Mouse (Mus musculus): Measurements from ENCODE around the gene Pla2g15.
A peak's percentile ranks its signal among the peaks of the same experiment; 100 is the strongest.

Gene Pla2g15

DNA sequence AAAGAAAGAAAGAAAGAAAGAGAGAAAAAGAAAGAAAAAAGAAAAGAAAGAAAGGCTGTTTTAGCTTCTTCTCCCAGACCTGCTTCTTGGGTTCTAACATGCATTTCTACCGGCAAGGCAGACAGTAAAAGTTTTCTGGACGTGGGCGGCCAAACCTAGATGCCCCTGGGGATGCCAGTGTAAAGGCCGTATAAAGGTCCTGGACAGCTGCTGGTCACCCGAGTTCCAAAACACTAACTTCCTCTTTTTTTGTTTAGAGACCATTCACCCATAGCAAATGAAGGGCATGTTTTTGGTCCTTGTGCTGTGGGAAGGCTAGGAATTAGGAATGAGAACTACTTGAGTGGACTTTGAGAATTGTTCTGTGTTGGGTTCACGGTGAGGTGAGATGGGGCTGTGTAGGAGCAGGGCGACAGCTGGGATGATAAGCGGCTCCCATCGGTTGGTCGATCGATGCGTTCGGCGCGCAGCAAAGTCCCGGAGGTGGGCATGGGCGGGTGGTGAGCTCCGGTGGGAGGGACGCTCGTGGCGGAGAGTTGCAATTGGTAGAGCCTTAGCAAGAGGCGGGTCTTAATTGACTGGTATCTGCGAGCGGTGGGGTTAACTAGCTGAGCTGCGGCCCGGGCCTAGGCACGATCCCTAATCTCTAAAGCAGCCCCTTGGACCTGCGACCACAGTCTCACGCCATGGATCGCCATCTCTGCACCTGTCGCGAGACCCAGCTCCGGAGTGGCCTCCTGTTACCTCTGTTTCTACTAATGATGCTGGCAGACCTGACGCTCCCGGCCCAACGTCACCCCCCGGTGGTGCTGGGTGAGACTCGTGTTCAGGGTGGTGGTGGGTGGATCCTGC lies at the start of gene Pla2g15:
Gene Pla2g15, plus strand, starts transcription at position 599 of the 852 bp plus-strand sequence.
- no peak for DNase-seq (ENCODE audit: extremely low read depth, low read depth, low spot score)

DNA sequence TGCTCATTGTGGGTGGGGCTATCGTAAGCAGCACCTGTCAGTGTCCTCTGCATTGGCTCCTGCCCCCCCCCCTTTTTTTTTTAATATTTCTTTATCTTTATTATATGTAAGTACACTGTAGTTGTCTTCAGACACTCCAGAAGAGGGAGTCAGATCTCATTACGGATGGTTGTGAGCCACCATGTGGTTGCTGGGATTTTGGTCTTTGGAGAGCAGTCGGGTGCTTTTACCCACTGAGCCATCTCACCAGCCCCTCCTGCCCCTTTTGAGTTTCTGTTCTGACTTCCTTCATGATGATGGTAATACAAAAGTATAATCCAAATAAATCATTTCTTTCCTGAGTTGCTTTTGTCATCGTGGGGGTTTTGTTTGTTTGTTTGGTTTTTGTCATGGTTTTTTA lies 47.9 kb upstream of the Pla2g15 start:
- DNase-seq (ENCODE audit: extremely low read depth, low read depth, low spot score) = no peak

DNA sequence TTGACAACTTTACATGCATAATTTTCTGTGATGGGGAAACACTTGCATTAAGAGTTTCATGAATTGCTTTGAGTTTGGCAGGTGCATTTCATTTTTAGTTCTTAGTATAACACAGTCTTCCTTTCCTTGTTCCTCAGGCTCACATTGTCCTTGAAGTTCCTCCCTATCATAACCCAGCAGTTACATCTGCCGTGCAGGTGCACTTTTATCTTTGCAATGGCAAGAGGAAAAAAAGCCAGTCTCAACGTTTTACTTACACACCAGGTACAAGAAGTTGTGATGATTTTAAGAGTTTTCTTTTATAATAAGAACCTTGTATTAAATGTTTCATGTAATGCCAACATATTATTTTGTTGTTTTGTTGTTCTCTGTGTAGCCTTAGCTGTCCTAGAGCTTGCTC lies 46.3 kb upstream of the Pla2g15 start:
- DNase-seq (ENCODE audit: extremely low read depth, low read depth, low spot score) = no peak

DNA sequence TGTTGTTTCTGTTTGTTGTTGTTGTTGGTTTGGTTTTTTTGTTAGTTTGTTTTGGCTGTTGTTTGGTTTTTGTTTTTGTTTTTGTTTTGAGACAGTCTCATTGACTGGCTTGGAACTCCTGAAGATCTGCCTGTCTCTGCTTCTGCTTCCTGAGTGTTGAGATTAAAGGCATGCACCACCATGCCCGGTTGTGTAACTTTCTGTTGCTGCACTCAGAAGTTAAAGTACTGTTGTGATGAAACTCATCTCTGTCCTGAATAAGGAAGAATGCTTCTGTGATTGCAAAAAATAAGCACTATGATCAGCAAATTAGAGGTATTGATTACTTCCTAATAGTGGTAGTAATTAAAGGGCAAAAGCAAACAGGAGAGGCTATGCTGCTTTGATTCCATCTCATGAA lies 44.0 kb upstream of the Pla2g15 start:
- DNase-seq (ENCODE audit: extremely low read depth, low read depth, low spot score) = peak; percentile 68

DNA sequence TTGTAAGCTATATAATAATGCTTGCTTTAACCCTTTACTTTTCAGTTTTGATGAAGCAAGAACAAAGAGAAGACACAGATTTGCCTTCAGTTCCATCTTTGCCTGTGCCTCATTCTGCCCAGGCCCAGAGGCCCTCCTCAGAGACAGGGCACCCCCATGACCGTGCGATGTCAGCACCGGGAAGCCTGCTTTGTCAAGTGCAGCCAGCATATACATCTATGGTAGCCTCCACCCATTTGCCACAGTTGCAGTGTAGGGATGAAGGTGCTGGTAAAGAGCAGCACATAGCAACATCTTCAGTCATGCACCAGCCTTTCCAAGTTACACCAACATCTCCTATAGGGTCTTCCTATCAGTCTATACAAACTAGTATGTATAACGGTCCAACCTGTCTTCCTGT lies 42.1 kb upstream of the Pla2g15 start:
- no peak for DNase-seq (ENCODE audit: extremely low read depth, low read depth, low spot score)

DNA sequence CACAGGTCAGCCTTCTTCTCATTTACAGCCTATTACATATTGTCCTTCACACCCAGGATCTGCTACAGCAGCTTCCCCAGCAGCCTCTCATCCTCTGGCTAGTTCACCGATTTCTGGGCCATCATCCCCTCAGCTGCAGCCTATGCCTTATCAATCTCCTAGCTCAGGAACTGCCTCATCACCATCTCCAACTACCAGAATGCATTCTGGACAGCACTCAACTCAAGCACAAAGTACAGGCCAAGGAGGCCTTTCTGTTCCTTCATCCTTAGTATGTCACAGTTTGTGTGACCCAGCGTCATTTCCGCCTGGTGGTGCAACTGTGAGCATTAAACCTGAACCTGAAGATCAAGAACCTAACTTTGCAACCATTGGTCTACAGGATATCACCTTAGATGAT lies 41.5 kb upstream of the Pla2g15 start:
- no peak for DNase-seq (ENCODE audit: extremely low read depth, low read depth, low spot score)

DNA sequence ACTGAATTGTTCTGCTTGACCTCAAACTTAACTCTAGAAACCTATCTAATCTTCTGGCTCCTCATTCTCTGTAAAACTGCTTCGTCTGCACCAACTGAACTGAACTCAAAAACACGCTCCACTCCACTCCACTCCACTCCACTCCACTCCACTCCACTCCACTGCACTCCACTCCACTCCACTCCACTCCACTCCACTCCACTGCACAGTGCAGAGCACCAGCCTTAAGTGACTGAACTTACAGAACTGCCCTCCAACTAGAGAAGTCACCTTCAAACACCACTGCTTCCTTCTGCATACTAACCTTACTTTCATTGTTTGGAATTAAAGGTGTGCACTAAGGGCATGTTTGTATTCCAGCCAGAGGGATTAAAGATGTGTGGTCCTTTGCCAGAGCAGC lies 38.2 kb upstream of the Pla2g15 start:
- DNase-seq (ENCODE audit: extremely low read depth, low read depth, low spot score) = no peak

DNA sequence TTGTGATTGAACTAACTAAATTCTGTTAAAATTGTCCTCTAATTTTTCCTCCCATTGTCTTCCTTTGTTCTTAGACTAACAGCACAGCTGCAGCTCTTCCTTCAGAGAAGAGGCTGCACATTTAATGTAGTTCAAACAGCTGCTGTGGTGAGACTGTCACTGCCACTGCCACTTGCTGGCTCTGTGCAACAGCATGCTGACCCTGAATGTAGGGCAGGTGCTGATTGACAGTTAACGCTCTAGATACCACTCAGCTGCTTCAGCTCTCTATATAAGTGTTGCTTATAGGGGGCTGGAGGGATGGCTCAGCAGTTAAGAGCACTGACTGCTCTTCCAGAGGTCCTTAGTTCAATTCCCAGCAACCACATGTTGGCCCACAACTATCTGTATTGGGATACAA lies 37.7 kb upstream of the Pla2g15 start:
- no peak for DNase-seq (ENCODE audit: extremely low read depth, low read depth, low spot score)

DNA sequence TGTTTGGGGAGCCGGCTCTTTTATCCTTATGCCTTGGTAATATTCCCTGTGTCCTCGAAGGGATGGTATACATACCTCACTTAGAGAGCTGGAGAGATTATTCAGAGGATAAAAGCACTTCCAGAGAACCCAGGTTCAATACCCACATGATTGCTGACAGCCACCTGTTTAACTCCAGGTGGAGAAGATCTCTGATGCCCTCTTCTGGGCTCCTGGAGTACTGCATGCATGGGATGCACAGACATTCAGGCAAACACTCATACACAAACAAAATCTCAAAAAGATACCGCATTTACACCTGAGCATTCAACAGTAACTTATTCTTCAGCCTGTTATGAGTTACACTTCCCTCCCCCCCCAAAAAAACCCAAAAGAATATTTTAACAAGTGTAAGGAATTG lies 34.3 kb upstream of the Pla2g15 start:
- DNase-seq (ENCODE audit: extremely low read depth, low read depth, low spot score) = no peak

DNA sequence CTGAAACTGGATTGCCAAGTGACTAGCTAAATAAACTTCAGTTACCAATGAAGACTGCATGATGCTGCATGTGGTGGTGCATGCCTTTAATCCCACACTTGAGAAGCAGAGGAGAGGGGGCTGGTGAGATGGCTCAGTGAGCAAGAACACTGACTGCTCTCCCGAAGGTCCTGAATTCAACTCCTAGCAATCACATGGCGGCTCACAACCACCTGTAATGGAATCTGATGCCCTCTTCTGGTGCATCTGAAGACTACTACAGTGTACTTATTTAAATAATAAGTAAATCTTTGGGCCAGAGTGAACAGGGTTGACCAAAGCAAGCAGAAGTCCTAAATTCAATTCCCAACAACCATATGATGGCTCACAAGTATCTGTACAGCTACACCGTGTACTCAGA lies 26.8 kb upstream of the Pla2g15 start:
- DNase-seq (ENCODE audit: extremely low read depth, low read depth, low spot score) = no peak

DNA sequence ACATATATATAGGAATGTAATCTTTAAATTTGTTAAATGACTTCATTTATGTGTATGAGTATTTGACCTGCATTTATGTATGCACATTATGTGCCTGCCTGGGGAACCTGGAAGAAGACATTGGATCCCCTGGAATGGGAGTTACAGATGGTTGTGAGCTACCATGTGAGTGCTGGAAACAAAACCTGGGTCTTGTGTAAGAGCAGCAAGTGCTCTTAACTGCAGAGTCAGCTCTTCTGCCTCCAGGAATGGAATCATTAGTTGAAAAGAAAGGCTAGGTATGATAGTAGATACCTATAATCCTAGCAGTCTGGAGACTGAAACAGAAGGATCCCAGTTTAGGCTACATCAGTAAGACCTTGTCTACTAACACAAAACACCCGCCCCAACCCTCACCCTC lies 24.1 kb upstream of the Pla2g15 start:
- no peak for DNase-seq (ENCODE audit: extremely low read depth, low read depth, low spot score)

DNA sequence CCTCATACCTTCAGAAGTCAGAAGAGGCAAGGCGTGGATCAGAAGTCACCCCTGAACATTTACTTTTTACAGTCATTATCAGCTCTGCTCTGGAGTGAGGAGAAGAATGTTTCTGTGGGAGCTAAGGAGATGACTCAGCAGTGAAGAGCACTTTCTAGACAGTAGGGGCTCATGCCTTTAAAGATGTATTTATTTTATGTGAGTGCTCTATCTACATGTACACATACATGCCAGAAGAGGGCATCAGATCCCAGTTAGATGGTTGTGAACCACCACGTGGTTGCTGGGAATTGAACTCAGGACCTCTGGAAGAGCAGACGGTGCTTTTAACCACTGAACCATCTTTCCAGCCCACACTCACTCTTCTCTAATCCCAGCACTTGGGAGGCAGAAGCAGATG lies 23.1 kb upstream of the Pla2g15 start:
- DNase-seq (ENCODE audit: extremely low read depth, low read depth, low spot score) = no peak

DNA sequence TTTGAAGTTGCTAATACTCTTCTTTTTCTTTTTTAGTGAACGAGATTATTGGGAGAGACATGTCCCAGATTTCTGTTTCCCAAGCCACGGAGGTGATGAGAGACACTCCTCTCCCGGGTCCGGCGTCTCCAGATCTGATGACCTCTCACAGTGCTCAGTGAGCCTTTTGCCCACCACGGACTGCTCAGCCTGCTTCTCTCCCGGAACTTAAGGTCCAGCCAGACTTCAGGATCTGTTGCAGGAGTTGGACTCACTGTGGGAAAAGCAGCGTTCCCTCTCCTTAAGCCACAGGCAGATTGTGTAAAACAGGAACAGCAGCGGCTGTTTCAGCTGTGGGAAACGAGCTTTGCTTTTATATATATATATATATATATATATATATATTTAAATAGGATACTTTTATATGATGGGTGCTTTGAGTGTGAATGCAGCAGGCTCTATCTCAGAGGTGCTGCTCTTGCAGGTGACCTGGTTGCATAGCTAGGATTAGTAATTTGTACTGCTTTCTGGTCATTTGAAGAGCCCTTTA lies 22.3 kb upstream of the Pla2g15 start:
- no peak for DNase-seq (ENCODE audit: extremely low read depth, low read depth, low spot score)

DNA sequence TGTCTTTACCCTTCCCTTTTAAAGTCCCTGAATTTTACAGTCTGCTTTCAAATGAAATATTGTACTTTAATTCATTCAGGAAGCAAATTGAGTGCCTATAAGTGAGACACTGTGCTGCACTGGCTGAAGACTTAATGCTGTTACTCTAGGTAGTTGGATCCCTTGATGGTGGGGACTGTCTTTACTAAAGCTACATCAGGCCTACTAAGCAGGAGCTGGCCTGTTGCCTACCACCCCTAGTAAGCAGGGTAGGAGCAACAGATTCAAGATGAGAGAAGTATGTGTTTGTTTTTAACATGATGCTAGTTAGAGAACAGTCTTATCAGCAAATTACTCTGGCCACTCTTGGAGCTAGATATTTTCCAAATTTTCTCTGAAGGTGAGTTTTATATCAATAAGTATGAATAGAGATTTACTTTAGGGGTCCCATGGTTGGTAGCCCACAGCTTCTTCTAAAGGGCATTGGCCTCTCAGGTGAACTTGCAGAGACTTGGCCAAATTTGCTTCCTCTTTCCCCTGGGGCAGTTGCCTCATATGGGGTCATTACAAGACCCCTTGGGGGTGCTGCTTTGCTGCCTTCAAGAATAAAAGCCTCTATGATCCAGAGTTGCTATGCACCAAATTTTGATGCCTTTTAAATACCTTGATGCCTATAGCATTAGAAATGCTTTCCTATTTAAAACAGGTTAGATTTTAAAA lies 20.8 kb upstream of the Pla2g15 start:
- no peak for DNase-seq (ENCODE audit: extremely low read depth, low read depth, low spot score)

DNA sequence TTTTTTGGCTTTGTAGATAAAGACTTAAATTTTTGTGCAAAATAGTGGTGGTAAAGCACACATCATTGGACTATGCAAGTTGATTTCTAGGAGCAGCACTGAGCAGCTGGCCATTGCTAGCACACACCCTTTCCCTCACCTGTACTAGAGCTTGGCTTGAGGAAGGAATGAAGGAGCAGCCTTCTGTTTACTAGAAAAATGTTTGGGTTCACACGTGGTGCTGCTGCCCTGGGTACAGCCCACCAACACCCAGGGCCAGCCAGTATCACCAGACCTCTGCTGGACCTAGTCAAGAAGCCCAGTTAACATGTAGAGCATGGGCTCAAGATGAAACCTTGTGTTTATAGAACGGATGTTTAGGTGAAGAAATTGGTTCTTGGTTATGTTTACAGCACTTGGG lies 20.2 kb upstream of the Pla2g15 start:
- no peak for DNase-seq (ENCODE audit: extremely low read depth, low read depth, low spot score)

DNA sequence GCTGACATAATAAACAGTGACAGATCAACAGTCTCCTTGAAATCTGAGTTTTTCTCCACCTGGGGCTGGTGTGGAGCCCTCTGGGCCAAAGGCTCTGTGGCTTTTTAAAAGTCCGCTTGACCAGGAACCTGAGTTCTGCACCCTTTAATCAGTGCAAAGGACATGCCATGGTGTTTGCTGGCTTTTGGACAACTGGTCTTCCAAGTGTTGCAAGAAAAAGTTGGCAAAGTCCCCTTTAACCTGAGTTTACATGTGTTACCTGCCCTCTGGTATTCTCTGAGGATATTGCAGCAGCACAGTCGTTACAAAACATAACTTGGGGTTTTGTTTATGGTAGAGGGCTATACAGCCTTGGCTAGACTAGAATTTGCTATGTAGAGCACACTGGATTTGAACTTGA lies 19.7 kb upstream of the Pla2g15 start:
- DNase-seq (ENCODE audit: extremely low read depth, low read depth, low spot score) = no peak

DNA sequence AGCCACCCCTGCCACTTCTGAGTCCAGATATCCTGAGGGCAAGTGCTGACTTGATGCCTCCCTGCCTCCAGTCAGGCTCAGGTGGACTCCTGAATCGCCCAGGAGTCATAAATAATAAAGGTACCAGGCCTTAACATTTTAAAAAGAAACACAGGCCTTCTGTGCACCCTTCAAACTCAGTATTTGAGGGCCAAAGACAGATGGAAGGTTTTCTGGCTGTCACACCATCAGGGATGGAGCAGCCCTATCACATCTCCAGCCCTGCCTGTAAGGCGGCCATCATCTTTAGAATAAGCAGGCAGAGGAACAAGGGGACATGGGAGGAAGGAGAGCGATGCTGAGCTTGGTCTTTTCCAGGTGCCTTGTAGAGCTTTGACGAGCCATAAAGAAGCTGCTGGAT lies 19.2 kb upstream of the Pla2g15 start:
- no peak for DNase-seq (ENCODE audit: extremely low read depth, low read depth, low spot score)

DNA sequence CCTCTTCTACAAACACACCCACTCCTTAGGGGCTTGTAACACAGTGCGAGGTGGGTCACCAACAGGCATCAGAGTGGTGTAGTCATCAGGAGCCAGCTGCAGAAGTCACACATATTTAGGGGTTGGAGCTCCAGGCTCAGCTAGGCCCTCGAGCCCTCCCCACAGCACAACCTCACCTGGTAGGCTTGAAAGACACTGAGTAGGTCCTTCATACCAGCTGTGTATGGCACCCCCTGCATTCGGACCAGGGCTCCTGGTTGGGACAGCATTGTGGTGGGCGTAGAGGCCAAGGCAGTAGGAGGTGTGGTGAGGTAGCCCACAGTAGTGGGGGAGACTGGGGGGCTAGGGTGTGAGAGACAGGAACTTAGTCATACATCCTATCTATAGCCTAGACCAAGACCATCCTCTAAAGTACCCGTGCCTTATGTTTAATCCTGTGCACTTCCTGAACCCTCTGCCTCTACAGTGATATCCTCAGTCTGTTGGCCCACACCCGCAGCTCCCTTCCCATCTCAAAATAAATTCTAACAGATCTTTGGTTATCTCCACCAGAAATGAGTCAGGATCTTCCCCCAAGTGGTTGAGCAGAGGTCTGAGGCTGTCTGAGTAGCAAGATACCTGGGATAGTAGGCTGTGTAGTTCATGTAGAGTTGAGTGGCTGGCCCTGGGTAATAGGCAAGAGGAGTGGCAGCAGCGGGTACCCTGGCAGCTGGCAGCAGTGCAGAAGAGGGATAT lies 18.5 kb upstream of the Pla2g15 start:
- no peak for DNase-seq (ENCODE audit: extremely low read depth, low read depth, low spot score)

DNA sequence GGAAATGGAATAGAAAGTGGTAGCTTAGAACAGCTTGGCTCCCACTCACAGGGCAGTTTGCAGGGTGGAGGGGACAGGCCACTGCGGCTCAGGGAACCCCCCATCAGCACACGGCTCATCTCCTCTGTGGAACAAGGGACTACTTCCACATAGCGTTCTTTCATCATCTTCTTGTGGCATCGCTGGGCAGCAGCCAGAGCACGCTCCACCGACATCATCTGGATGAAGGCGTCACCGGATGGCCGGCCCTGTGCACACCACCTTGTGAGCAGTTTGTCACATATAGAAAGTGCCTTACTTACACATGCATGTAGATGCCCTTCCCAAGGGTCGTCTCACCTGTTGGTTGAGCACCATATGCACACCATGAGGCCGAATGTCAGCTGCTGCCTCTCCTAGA lies 17.8 kb upstream of the Pla2g15 start:
- DNase-seq (ENCODE audit: extremely low read depth, low read depth, low spot score) = no peak

DNA sequence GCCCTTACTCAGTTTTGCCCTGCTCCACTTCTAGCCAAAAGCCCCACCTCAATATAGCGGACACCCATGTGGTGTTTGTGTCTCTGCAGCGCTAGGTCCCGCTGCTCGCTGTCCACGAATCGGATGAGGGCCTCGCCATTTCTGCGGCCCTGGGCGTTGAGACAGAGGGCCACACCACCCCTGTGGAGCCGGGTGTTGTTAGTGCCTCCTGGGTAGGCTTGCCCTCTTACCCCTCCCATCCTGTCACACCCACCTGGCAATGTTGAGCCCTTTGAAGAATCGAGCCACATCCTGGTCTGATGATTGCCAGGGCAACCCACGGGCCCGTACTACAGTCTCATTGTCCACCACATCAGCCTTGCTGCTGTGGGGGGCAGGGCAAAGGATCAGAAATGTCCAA lies 16.7 kb upstream of the Pla2g15 start:
- no peak for DNase-seq (ENCODE audit: extremely low read depth, low read depth, low spot score)

DNA sequence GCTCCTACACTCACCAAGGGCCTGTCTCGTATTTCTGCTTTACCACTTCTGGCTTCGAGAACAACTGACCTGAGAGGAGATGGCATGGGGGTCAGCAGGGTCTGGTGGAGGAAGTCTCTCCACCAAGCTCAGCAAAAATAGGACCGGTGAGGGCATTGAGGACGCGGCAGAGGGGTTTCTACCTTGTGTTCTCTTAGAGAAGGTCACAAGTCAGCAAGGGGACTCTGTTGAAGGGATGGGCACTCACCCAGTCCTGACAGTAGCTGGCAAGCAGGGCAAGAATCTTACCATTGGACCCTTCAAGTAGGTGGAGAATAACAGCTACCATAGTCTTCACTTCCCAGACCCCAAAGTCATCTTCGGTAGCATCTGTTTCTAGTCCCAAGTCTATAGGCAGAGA lies 16.3 kb upstream of the Pla2g15 start:
- no peak for DNase-seq (ENCODE audit: extremely low read depth, low read depth, low spot score)
